Mouse (Mus musculus): ENCODE results near the gene Hist1h3f. TPM values are rescaled to one million over a fixed set of nuclear protein-coding genes. Genes with fewer than 3 reads are reported as not detected.
"Not testable (repeated sequence)": the region's sequence is repeated elsewhere in the genome, so short reads cannot be mapped to it uniquely, and the experiment has no call there.

Gene Hist1h3f
- polyA plus RNA-seq, 1 experiment from 2014 or later = 0.25 TPM

- Histone ChIP-seq H3K4me3 (peak overlapping the region; percentile 59), H3K4me1 (replicated peaks) (peaks cover 21% of the 10 kb centered on the region), H3K9me3 (replicated peaks) (no peaks in the 10 kb centered on the region), H3K9ac (peak overlapping the region; percentile 86; the same call in 1 of the 2 replicates), H3K27me3 (no peaks in the 10 kb centered on the region), H3K36me3 (no peaks in the 10 kb centered on the region), H3K27ac (peak overlapping the region; percentile 97), H3K4me2 (peak overlapping the region; percentile 95)
- 15% methylated on average over 9 of the region's 9 CpGs for WGBS
- ATAC-seq (replicated peaks; ENCODE audit: insufficient number of reproducible peaks, insufficient read depth, low FRiP score, low read depth) = no peak
Measured at GRCm38 (mm10) chr13:23554393-23554792, 10.5 kb downstream of the Hist1h3f start.

GRCm38 (mm10) chr13:23554925-23555838 lies 11.3 kb downstream of the Hist1h3f start:
- peak overlapping the region; percentile 95 for H3K4me2 ChIP-seq
- peaks cover 21% of the 10 kb centered on the region for H3K4me1 ChIP-seq (replicated peaks)
- H3K27ac ChIP-seq = peak overlapping the region; percentile 97
- H3K27me3 ChIP-seq = no peaks in the 10 kb centered on the region
- H3K9ac ChIP-seq = peak overlapping the region; percentile 86
- ATAC-seq (replicated peaks; ENCODE audit: insufficient number of reproducible peaks, insufficient read depth, low FRiP score, low read depth) = peak; percentile 86
- WGBS = under 1% methylated on average over 54 of the region's 54 CpGs
- peak overlapping the region; percentile 59 for H3K4me3 ChIP-seq
- H3K36me3 ChIP-seq = no peaks in the 10 kb centered on the region
- H3K9me3 ChIP-seq (replicated peaks) = no peaks in the 10 kb centered on the region

GRCm38 (mm10) chr13:23555839-23556416 lies 12.1 kb downstream of the Hist1h3f start:
- Histone ChIP-seq H3K4me2 (peak overlapping the region; percentile 95), H3K27me3 (no peaks in the 10 kb centered on the region), H3K4me3 (peak overlapping the region; percentile 59), H3K4me1 (replicated peaks) (peaks cover 18% of the 10 kb centered on the region), H3K36me3 (no peaks in the 10 kb centered on the region), H3K9ac (peak overlapping the region; percentile 86), H3K9me3 (replicated peaks) (no peaks in the 10 kb centered on the region), H3K27ac (peak overlapping the region; percentile 97)
- under 1% methylated on average over 18 of the region's 18 CpGs for WGBS
- peak; percentile 75 for ATAC-seq (replicated peaks; ENCODE audit: insufficient number of reproducible peaks, insufficient read depth, low FRiP score, low read depth)

GRCm38 (mm10) chr13:23556906-23557305 lies 13.1 kb downstream of the Hist1h3f start:
- no peak for ATAC-seq (replicated peaks; ENCODE audit: insufficient number of reproducible peaks, insufficient read depth, low FRiP score, low read depth)
- Histone ChIP-seq H3K36me3 (no peaks in the 10 kb centered on the region), H3K27me3 (no peaks in the 10 kb centered on the region), H3K9ac (no peak overlapping the region), H3K9me3 (replicated peaks) (no peaks in the 10 kb centered on the region), H3K4me1 (replicated peaks) (peaks cover 16% of the 10 kb centered on the region), H3K4me2 (peak overlapping the region; percentile 95; the same call in 1 of the 2 replicates), H3K4me3 (0 out of 2 replicates have a peak overlapping the region, but pooled peaks have one; percentile 4), H3K27ac (peak overlapping the region; percentile 97; the same call in 1 of the 2 replicates)
- 73% methylated on average over 3 of the region's 3 CpGs for WGBS

- not testable (repeated sequence) for H3K4me1 ChIP-seq (replicated peaks); H3K27me3 ChIP-seq; H3K36me3 ChIP-seq; ATAC-seq (replicated peaks; ENCODE audit: insufficient number of reproducible peaks, insufficient read depth, low FRiP score, low read depth); H3K27ac ChIP-seq; H3K9me3 ChIP-seq (replicated peaks); H3K4me3 ChIP-seq
- 40% methylated on average over 2 of the region's 2 CpGs for WGBS
- H3K4me2 ChIP-seq = peak overlapping the region; percentile 32; the same call in 1 of the 2 replicates
- H3K9ac ChIP-seq = peak overlapping the region; percentile 14; the same call in 1 of the 2 replicates
Measured at GRCm38 (mm10) chr13:23560699-23561098, 16.8 kb downstream of the Hist1h3f start.

GRCm38 (mm10) chr13:23561531-23561882 lies 17.7 kb downstream of the Hist1h3f start:
- ATAC-seq (replicated peaks; ENCODE audit: insufficient number of reproducible peaks, insufficient read depth, low FRiP score, low read depth); H3K4me1 ChIP-seq (replicated peaks); H3K27me3 ChIP-seq; H3K9me3 ChIP-seq (replicated peaks); H3K36me3 ChIP-seq: not testable (repeated sequence)
- 0% methylated on average over 2 of the region's 5 CpGs for WGBS
- H3K4me2 ChIP-seq = peak overlapping the region; percentile 66
- peak overlapping the region; percentile 59; the same call in 1 of the 2 replicates for H3K9ac ChIP-seq
- H3K4me3 ChIP-seq = peak overlapping the region; percentile 58
- peak overlapping the region; percentile 94 for H3K27ac ChIP-seq

- Histone ChIP-seq H3K27ac (peak within 1 kb of the TSS; percentile 94), H3K9ac (peak within 1 kb of the TSS; percentile 59), H3K4me2 (peak within 1 kb of the TSS; percentile 66), H3K4me3 (peak within 1 kb of the TSS; percentile 58)
- not testable (repeated sequence) for H3K4me1 ChIP-seq (replicated peaks); H3K27me3 ChIP-seq; H3K36me3 ChIP-seq; H3K9me3 ChIP-seq (replicated peaks)
- ATAC-seq (replicated peaks; ENCODE audit: insufficient number of reproducible peaks, insufficient read depth, low FRiP score, low read depth) = peak; percentile 91
- under 1% methylated on average over 53 of the region's 67 CpGs for WGBS
Measured at GRCm38 (mm10) chr13:23561883-23562659, 18.2 kb downstream of the Hist1h3f start, which contains the start of gene Hist1h3e. TSS of gene Hist1h3e (minus strand) at chr13:23562369.

- Histone ChIP-seq H3K27ac (peak overlapping the region; percentile 94), H3K4me1 (replicated peaks) (peaks cover 2% of the 10 kb centered on the region; the same call in 1 of the 2 replicates), H3K9ac (peak overlapping the region; percentile 57), H3K4me2 (peak overlapping the region; percentile 66), H3K4me3 (peak overlapping the region; percentile 58), H3K36me3 (no peaks in the 10 kb centered on the region), H3K27me3 (no peaks in the 10 kb centered on the region), H3K9me3 (replicated peaks) (no peaks in the 10 kb centered on the region)
- ATAC-seq (replicated peaks; ENCODE audit: insufficient number of reproducible peaks, insufficient read depth, low FRiP score, low read depth) = peak; percentile 36
- WGBS = 3% methylated on average over 18 of the region's 18 CpGs
Measured at GRCm38 (mm10) chr13:23562699-23563462, 19.0 kb downstream of the Hist1h3f start.

GRCm38 (mm10) chr13:23564482-23564881 lies 20.6 kb downstream of the Hist1h3f start:
- Histone ChIP-seq H3K4me2 (no peak overlapping the region), H3K9ac (no peak overlapping the region), H3K9me3 (replicated peaks) (no peaks in the 10 kb centered on the region), H3K27ac (no peak overlapping the region), H3K36me3 (no peaks in the 10 kb centered on the region), H3K4me3 (no peak overlapping the region), H3K27me3 (no peaks in the 10 kb centered on the region), H3K4me1 (replicated peaks) (peaks cover 2% of the 10 kb centered on the region; the same call in 1 of the 2 replicates)
- no peak for ATAC-seq (replicated peaks; ENCODE audit: insufficient number of reproducible peaks, insufficient read depth, low FRiP score, low read depth)
- WGBS = 82% methylated on average over 2 of the region's 2 CpGs

- peak overlapping the region; percentile 53 for H3K9ac ChIP-seq
- H3K4me2 ChIP-seq = peak overlapping the region; percentile 73
- H3K4me1 ChIP-seq (replicated peaks) = peaks cover 26% of the 10 kb centered on the region
- H3K27me3 ChIP-seq; H3K9me3 ChIP-seq (replicated peaks); H3K36me3 ChIP-seq: not testable (repeated sequence)
- peak overlapping the region; percentile 54 for H3K4me3 ChIP-seq
- H3K27ac ChIP-seq = peak overlapping the region; percentile 97
- 2% methylated on average over 27 of the region's 41 CpGs for WGBS
- 0 out of 2 replicates have a peak, but pooled peaks have one; percentile 4 for ATAC-seq (replicated peaks; ENCODE audit: insufficient number of reproducible peaks, insufficient read depth, low FRiP score, low read depth)
Measured at GRCm38 (mm10) chr13:23570261-23571021, 26.6 kb downstream of the Hist1h3f start.
